Mouse (Mus musculus): ENCODE measurements around the gene AI837181. TPM values are rescaled to one million over a fixed set of nuclear protein-coding genes. Genes with fewer than 3 reads are reported as not detected.

Gene AI837181
- polyA plus RNA-seq, 1 experiment from 2014 or later = 27.2 TPM

GRCm38 (mm10) chr19:5463791-5464562, 39.0 kb downstream of the AI837181 start:
- no peak for ATAC-seq (replicated peaks; ENCODE audit: low FRiP score)

GRCm38 (mm10) chr19:5465037-5465436, 40.1 kb downstream of the AI837181 start:
- 89% methylated on average over 8 of the region's 8 CpGs for WGBS
- no peak overlapping the region for H3K9ac ChIP-seq (ENCODE audit: low read depth, low read length)
- ATAC-seq (replicated peaks; ENCODE audit: low FRiP score) (no peak), DNase-seq (ENCODE audit: low spot score) (no peak)
- no peak overlapping the region for H3K4me2 ChIP-seq
- no peak overlapping the region for H3K27ac ChIP-seq (ENCODE audit: low read depth, low read length)
- no peaks in the 10 kb centered on the region for H3K9me3 ChIP-seq (ENCODE audit: control insufficient read depth, low read length)
- no peak overlapping the region for H3K4me3 ChIP-seq (ENCODE audit: low read depth, low read length)
- peaks cover 19% of the 10 kb centered on the region for H3K36me3 ChIP-seq (ENCODE audit: control insufficient read depth, insufficient read depth, low read length)
- no peaks in the 10 kb centered on the region for H3K27me3 ChIP-seq (replicated peaks; ENCODE audit: control insufficient read depth, insufficient read depth, low read length)
- peaks cover 8% of the 10 kb centered on the region for H3K4me1 ChIP-seq (replicated peaks; ENCODE audit: control insufficient read depth, insufficient read depth, low read length)

More at GRCm38 (mm10) chr19:5463791-5464562, 39.0 kb downstream of the AI837181 start:
- Histone ChIP-seq H3K9ac (ENCODE audit: low read depth, low read length) (no peak overlapping the region), H3K9me3 (ENCODE audit: control insufficient read depth, low read length) (no peaks in the 10 kb centered on the region), H3K4me2 (peak overlapping the region; percentile 1; the same call in 1 of the 2 replicates), H3K36me3 (ENCODE audit: control insufficient read depth, insufficient read depth, low read length) (peaks cover 19% of the 10 kb centered on the region), H3K4me3 (ENCODE audit: low read depth, low read length) (peak overlapping the region; percentile 9; the same call in 1 of the 2 replicates), H3K27ac (ENCODE audit: low read depth, low read length) (no peak overlapping the region), H3K27me3 (replicated peaks; ENCODE audit: control insufficient read depth, insufficient read depth, low read length) (no peaks in the 10 kb centered on the region), H3K4me1 (replicated peaks; ENCODE audit: control insufficient read depth, insufficient read depth, low read length) (peaks cover 8% of the 10 kb centered on the region)
- peak; percentile 54 for DNase-seq (ENCODE audit: low spot score)
- 59% methylated on average over 15 of the region's 15 CpGs for WGBS

DNA sequence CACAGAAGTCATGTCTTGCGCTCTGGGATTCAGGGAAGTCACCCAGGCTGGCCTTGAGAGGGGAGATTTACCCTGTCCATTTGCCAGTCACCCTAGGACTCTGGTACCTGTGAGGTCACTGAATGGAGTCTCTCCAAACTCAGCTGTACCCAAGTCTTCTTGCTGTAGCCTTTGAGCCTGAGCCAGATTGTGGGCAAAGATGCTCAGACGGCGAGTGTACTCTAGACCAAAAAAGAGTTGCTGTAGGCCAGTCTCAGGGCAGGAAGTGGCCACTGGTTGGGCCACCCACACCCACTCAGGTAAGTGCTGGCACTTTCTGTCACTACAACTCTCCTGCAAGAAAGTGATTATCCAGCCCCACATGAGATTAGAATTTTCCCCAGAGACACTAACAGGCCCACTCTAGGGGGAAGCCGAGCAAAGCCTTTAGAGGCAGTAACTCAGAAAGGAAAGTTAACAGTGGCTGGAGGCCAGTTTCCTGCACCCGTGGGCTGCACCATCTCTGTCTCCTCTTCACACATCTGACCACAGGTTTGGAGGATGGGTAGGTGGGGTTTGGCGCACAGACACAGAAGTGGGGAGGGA, 42.1 kb downstream of the AI837181 start:
- H3K36me3 ChIP-seq (ENCODE audit: control insufficient read depth, insufficient read depth, low read length) = peaks cover 19% of the 10 kb centered on the region

GRCm38 (mm10) chr19:5468374-5468773, 43.4 kb downstream of the AI837181 start, which contains the start of gene Ctsw:
Gene Ctsw (minus strand): TSS chr19:5468507.
- WGBS = 42% methylated on average over 5 of the region's 5 CpGs

More for the DNA sequence above, 42.1 kb downstream of the AI837181 start:
- no peak overlapping the region for H3K27ac ChIP-seq (ENCODE audit: low read depth, low read length)
- H3K27me3 ChIP-seq (replicated peaks; ENCODE audit: control insufficient read depth, insufficient read depth, low read length) = no peaks in the 10 kb centered on the region
- 87% methylated on average over 6 of the region's 6 CpGs for WGBS
- H3K4me2 ChIP-seq = no peak overlapping the region
- no peak overlapping the region for H3K9ac ChIP-seq (ENCODE audit: low read depth, low read length)
- H3K4me1 ChIP-seq (replicated peaks; ENCODE audit: control insufficient read depth, insufficient read depth, low read length) = no peaks in the 10 kb centered on the region
- H3K4me3 ChIP-seq (ENCODE audit: low read depth, low read length) = no peak overlapping the region
- H3K9me3 ChIP-seq (ENCODE audit: control insufficient read depth, low read length) = no peaks in the 10 kb centered on the region
- DNase-seq (ENCODE audit: low spot score) (no peak), ATAC-seq (replicated peaks; ENCODE audit: low FRiP score) (no peak)

GRCm38 (mm10) chr19:5471846-5472245, 46.9 kb downstream of the AI837181 start:
- Histone ChIP-seq H3K4me2 (no peak overlapping the region), H3K9me3 (ENCODE audit: control insufficient read depth, low read length) (no peaks in the 10 kb centered on the region), H3K4me1 (replicated peaks; ENCODE audit: control insufficient read depth, insufficient read depth, low read length) (peaks cover 4% of the 10 kb centered on the region; the same call in 1 of the 2 replicates), H3K27me3 (replicated peaks; ENCODE audit: control insufficient read depth, insufficient read depth, low read length) (no peaks in the 10 kb centered on the region; the same call in 1 of the 2 replicates), H3K36me3 (ENCODE audit: control insufficient read depth, insufficient read depth, low read length) (peaks cover 5% of the 10 kb centered on the region; the same call in 1 of the 2 replicates), H3K27ac (ENCODE audit: low read depth, low read length) (no peak overlapping the region), H3K9ac (ENCODE audit: low read depth, low read length) (no peak overlapping the region), H3K4me3 (ENCODE audit: low read depth, low read length) (no peak overlapping the region)
- DNase-seq (ENCODE audit: low spot score) (no peak), ATAC-seq (replicated peaks; ENCODE audit: low FRiP score) (no peak)
- WGBS = 60% methylated on average over 5 of the region's 5 CpGs

More at GRCm38 (mm10) chr19:5468374-5468773, 43.4 kb downstream of the AI837181 start, which contains the start of gene Ctsw:
- H3K9me3 ChIP-seq (ENCODE audit: control insufficient read depth, low read length) = no peaks in the 10 kb centered on the region
- H3K36me3 ChIP-seq (ENCODE audit: control insufficient read depth, insufficient read depth, low read length) = peaks cover 17% of the 10 kb centered on the region
- no peak within 1 kb of the TSS for H3K27ac ChIP-seq (ENCODE audit: low read depth, low read length)
- H3K4me2 ChIP-seq = no peak within 1 kb of the TSS
- H3K4me3 ChIP-seq (ENCODE audit: low read depth, low read length) = no peak within 1 kb of the TSS
- no peak for ATAC-seq (replicated peaks; ENCODE audit: low FRiP score)
- H3K27me3 ChIP-seq (replicated peaks; ENCODE audit: control insufficient read depth, insufficient read depth, low read length) = no peaks in the 10 kb centered on the region
- H3K4me1 ChIP-seq (replicated peaks; ENCODE audit: control insufficient read depth, insufficient read depth, low read length) = no peaks in the 10 kb centered on the region
- no peak for DNase-seq (ENCODE audit: low spot score)
- H3K9ac ChIP-seq (ENCODE audit: low read depth, low read length) = no peak within 1 kb of the TSS

DNA sequence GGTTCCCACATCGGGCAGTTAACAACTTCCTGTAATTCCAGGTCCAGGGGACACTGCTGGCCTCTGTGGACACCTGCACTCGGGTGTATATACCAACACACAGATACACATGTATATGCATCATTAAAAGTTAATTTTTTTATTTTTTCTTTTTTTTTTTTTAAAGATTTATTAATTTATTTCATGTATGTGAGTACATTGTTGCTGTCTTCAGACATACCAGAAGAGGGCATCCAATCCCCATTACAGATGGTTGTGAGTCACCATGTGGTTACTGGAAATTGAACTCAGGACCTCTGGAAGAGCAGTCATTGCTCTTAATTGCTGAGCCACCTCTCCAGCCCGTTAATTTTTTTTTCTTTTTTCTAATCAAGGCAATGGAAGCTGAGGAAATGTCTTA, 47.9 kb downstream of the AI837181 start:
- Histone ChIP-seq H3K4me3 (ENCODE audit: low read depth, low read length) (no peak overlapping the region), H3K4me1 (replicated peaks; ENCODE audit: control insufficient read depth, insufficient read depth, low read length) (peaks cover 4% of the 10 kb centered on the region; the same call in 1 of the 2 replicates)
- 62% methylated on average over 3 of the region's 3 CpGs for WGBS

GRCm38 (mm10) chr19:5473720-5474119, 48.8 kb downstream of the AI837181 start, which contains the start of gene Efemp2:
Gene Efemp2 (plus strand): TSS chr19:5473954.
- Histone ChIP-seq H3K27ac (ENCODE audit: low read depth, low read length) (peak within 1 kb of the TSS; percentile 59), H3K4me2 (peak within 1 kb of the TSS; percentile 96), H3K9me3 (ENCODE audit: control insufficient read depth, low read length) (no peaks in the 10 kb centered on the region), H3K27me3 (replicated peaks; ENCODE audit: control insufficient read depth, insufficient read depth, low read length) (no peaks in the 10 kb centered on the region; the same call in 1 of the 2 replicates), H3K9ac (ENCODE audit: low read depth, low read length) (peak within 1 kb of the TSS; percentile 65), H3K4me1 (replicated peaks; ENCODE audit: control insufficient read depth, insufficient read depth, low read length) (peaks cover 4% of the 10 kb centered on the region; the same call in 1 of the 2 replicates), H3K4me3 (ENCODE audit: low read depth, low read length) (peak within 1 kb of the TSS; percentile 62), H3K36me3 (ENCODE audit: control insufficient read depth, insufficient read depth, low read length) (peaks cover 4% of the 10 kb centered on the region; the same call in 1 of the 2 replicates)
- ATAC-seq (replicated peaks; ENCODE audit: low FRiP score) (peak; percentile 81), DNase-seq (ENCODE audit: low spot score) (peak; percentile 81)
- 4% methylated on average over 22 of the region's 22 CpGs for WGBS

More for the DNA sequence above, 47.9 kb downstream of the AI837181 start:
- Histone ChIP-seq H3K27ac (ENCODE audit: low read depth, low read length) (no peak overlapping the region), H3K36me3 (ENCODE audit: control insufficient read depth, insufficient read depth, low read length) (0 out of 2 replicates have a peak, but pooled peaks cover 4% of the 10 kb centered on the region), H3K4me2 (no peak overlapping the region), H3K9me3 (ENCODE audit: control insufficient read depth, low read length) (no peaks in the 10 kb centered on the region), H3K27me3 (replicated peaks; ENCODE audit: control insufficient read depth, insufficient read depth, low read length) (no peaks in the 10 kb centered on the region; the same call in 1 of the 2 replicates), H3K9ac (ENCODE audit: low read depth, low read length) (no peak overlapping the region)
- no peak for DNase-seq (ENCODE audit: low spot score)
- ATAC-seq (replicated peaks; ENCODE audit: low FRiP score) = no peak

DNA sequence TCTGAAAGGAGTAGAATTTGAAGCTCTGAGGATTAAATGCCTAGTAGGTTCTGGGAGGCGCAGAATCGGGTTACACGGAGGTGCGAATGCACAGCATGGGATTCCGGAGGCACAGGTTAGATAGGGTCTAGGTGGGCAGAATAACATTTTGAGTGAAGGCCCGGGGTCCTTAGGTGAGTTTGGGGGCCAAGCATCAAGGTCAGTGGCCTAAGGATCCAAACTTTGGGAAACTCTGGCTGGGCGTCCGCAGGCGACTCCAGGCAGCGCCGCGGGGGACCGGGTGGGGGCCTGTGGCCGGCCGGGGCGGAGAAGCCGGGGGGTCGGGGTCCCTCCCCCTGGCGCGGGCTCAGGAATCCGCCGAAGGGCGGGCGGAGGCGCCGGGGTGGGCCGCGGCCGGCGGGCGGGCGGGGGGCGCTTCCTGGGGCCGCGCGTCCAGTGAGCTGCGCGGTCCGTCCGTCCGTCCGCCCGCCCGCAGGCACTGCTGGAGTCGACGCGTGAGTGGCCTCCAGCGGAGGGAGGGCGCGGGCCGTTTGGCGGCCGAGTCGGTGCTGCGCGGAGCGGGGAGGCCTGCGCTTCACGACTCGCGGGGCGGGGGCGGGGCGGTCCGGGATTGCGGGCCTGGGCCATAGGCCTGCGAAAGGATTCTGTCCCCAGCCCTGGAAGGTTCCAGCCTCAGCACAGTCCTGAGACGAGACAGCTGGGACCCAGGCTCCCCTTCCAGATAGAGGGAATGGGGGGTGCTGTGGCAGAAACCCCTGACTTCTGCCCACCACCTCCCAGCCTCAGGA, 49.5 kb downstream of the AI837181 start:
- Histone ChIP-seq H3K4me1 (replicated peaks; ENCODE audit: control insufficient read depth, insufficient read depth, low read length) (peaks cover 4% of the 10 kb centered on the region; the same call in 1 of the 2 replicates), H3K27me3 (replicated peaks; ENCODE audit: control insufficient read depth, insufficient read depth, low read length) (no peaks in the 10 kb centered on the region; the same call in 1 of the 2 replicates), H3K36me3 (ENCODE audit: control insufficient read depth, insufficient read depth, low read length) (peaks cover 6% of the 10 kb centered on the region; the same call in 1 of the 2 replicates), H3K4me3 (ENCODE audit: low read depth, low read length) (peak overlapping the region; percentile 62), H3K9ac (ENCODE audit: low read depth, low read length) (peak overlapping the region; percentile 65), H3K27ac (ENCODE audit: low read depth, low read length) (peak overlapping the region; percentile 59), H3K9me3 (ENCODE audit: control insufficient read depth, low read length) (no peaks in the 10 kb centered on the region), H3K4me2 (peak overlapping the region; percentile 96)
- 2% methylated on average over 63 of the region's 68 CpGs for WGBS
- DNase-seq (ENCODE audit: low spot score) = no peak
- peak; percentile 25; the same call in 1 of the 2 replicates for ATAC-seq (replicated peaks; ENCODE audit: low FRiP score)
